Mouse (Mus musculus): Measurements from ENCODE around the gene Prkcd.

Prkcd gene

GRCm38 (mm10) chr14:30622556-30622955 is 3.5 kb downstream of the Prkcd start:
- ChIA-PET POLR2A (interaction anchor here in 3 of 4 experiments (0.8 to 3.1 kb wide), 12 partner anchors 9 to 397 kb away, joined by 3 to 12 read pairs (median 5); partner anchors contain the start of gene Rft1 (in 1 of the 3)), CTCF (interaction anchor here in 3 of 4 experiments (0.6 to 1.9 kb wide), 7 partner anchors 10 to 1873 kb away, joined by 3 to 11 read pairs (median 3); no protein-coding TSS in a partner anchor)

- ChIA-PET POLR2A (interaction anchor here in 3 of 4 experiments (0.8 to 3.1 kb wide), 12 partner anchors 9 to 397 kb away, joined by 3 to 12 read pairs (median 4); partner anchors contain the start of gene Rft1 (in 1 of the 3)), CTCF (interaction anchor here in 3 of 4 experiments (0.6 to 1.9 kb wide), 5 partner anchors 9 to 1873 kb away, joined by 3 to 11 read pairs (median 3); no protein-coding TSS in a partner anchor)
Observed at GRCm38 (mm10) chr14:30622130-30622529, 3.9 kb downstream of the Prkcd start.

GRCm38 (mm10) chr14:30619982-30620578 is 5.9 kb downstream of the Prkcd start:
- CTCF ChIA-PET, result interaction anchor here in 1 of 4 experiments (1.2 kb wide), 1 partner anchor 59 kb away, joined by 3 read pairs; no protein-coding TSS in a partner anchor
- POLR2A ChIA-PET, result interaction anchor here in 3 of 4 experiments (1.1 to 2.2 kb wide), 6 partner anchors 9 to 44 kb away, joined by 4 to 10 read pairs (median 6); partner anchors contain the start of gene Rft1 (in 1 of the 3)

- CTCF ChIA-PET, result interaction anchor here in 2 of 4 experiments (0.7 to 1.5 kb wide), 5 partner anchors 12 to 58 kb away, joined by 3 to 4 read pairs (median 3); no protein-coding TSS in a partner anchor
- POLR2A ChIA-PET, result interaction anchor here in 3 of 4 experiments (0.7 to 2.2 kb wide), 10 partner anchors 8 to 304 kb away, joined by 3 to 10 read pairs (median 3); partner anchors contain the start of genes Rft1 (in 2 of the 3) and Tmem110 (in 1 of the 3)
Observed at GRCm38 (mm10) chr14:30618746-30619275, 7.2 kb downstream of the Prkcd start.

- ChIA-PET CTCF (interaction anchor here (0.5 to 1.8 kb wide), 6 partner anchors 10 to 465 kb away, joined by 3 to 8 read pairs (median 4); no protein-coding TSS in a partner anchor), POLR2A (interaction anchor here in 3 of 4 experiments (0.8 to 2.1 kb wide), 6 partner anchors 9 to 38 kb away, joined by 3 to 9 read pairs (median 4); partner anchors contain the start of genes Prkcd (in 3 of the 3) and Rft1 (in 1 of the 3))
Observed at GRCm38 (mm10) chr14:30616751-30617150, 9.3 kb downstream of the Prkcd start.

- CTCF ChIA-PET, result interaction anchor here (0.5 to 3.0 kb wide), 17 partner anchors 8 to 477 kb away, joined by 3 to 16 read pairs (median 5); partner anchors contain the start of gene Prkcd (in 2 of the 4)
- POLR2A ChIA-PET, result interaction anchor here in 3 of 4 experiments (0.6 to 7.7 kb wide), 19 partner anchors 9 to 66 kb away, joined by 3 to 58 read pairs (median 4); partner anchors contain the start of genes Prkcd (in 3 of the 3) and Rft1 (in 2 of the 3)
Observed at GRCm38 (mm10) chr14:30612962-30613715, 12.9 kb downstream of the Prkcd start.

GRCm38 (mm10) chr14:30612523-30612922 is 13.5 kb downstream of the Prkcd start:
- POLR2A ChIA-PET, result interaction anchor here in 3 of 4 experiments (0.6 to 7.7 kb wide), 17 partner anchors 10 to 59 kb away, joined by 3 to 58 read pairs (median 4); partner anchors contain the start of genes Prkcd (in 3 of the 3) and Rft1 (in 1 of the 3)
- CTCF ChIA-PET, result interaction anchor here (0.5 to 3.0 kb wide), 26 partner anchors 9 to 60 kb away, joined by 3 to 16 read pairs (median 4); partner anchors contain the start of gene Prkcd (in 3 of the 4)

GRCm38 (mm10) chr14:30610940-30611339 is 15.1 kb downstream of the Prkcd start:
- ChIA-PET POLR2A (interaction anchor here in 2 of 4 experiments (0.9 to 7.7 kb wide), 11 partner anchors 8 to 58 kb away, joined by 3 to 58 read pairs (median 5); partner anchors contain the start of genes Prkcd (in 2 of the 2) and Rft1 (in 1 of the 2)), CTCF (interaction anchor here in 3 of 4 experiments (0.6 to 3.0 kb wide), 7 partner anchors 10 to 1477 kb away, joined by 5 to 16 read pairs (median 7); partner anchors contain the start of gene Prkcd (in 1 of the 3))

- POLR2A ChIA-PET, result interaction anchor here in 2 of 4 experiments (0.8 to 7.7 kb wide), 12 partner anchors 9 to 59 kb away, joined by 3 to 58 read pairs (median 4); partner anchors contain the start of genes Prkcd (in 2 of the 2) and Rft1 (in 1 of the 2)
- CTCF ChIA-PET, result interaction anchor here in 2 of 4 experiments (0.6 to 2.2 kb wide), 5 partner anchors 12 to 1477 kb away, joined by 3 to 9 read pairs (median 7); no protein-coding TSS in a partner anchor
Observed at GRCm38 (mm10) chr14:30610304-30610703, 15.7 kb downstream of the Prkcd start.

GRCm38 (mm10) chr14:30609499-30609898 is 16.5 kb downstream of the Prkcd start:
- POLR2A ChIA-PET, result interaction anchor here in 2 of 4 experiments (0.6 to 7.7 kb wide), 14 partner anchors 10 to 958 kb away, joined by 3 to 58 read pairs (median 5); partner anchors contain the start of genes Prkcd (in 2 of the 2) and Tkt (in 1 of the 2)

GRCm38 (mm10) chr14:30608176-30608575 is 17.8 kb downstream of the Prkcd start:
- POLR2A ChIA-PET, result interaction anchor here in 2 of 4 experiments (1.5 to 7.7 kb wide), 6 partner anchors 11 to 18 kb away, joined by 5 to 58 read pairs (median 8); partner anchors contain the start of gene Prkcd (in 2 of the 2)
- CTCF ChIA-PET, result no interaction called here

More at GRCm38 (mm10) chr14:30609499-30609898, 16.5 kb downstream of the Prkcd start:
- CTCF ChIA-PET, result interaction anchor here in 1 of 4 experiments (0.8 to 1.5 kb wide), 4 partner anchors 15 to 598 kb away, joined by 3 to 5 read pairs (median 3); no protein-coding TSS in a partner anchor

- CTCF ChIA-PET, result no interaction called here
- POLR2A ChIA-PET, result interaction anchor here in 3 of 4 experiments (0.9 to 7.7 kb wide), 14 partner anchors 9 to 78 kb away, joined by 3 to 58 read pairs (median 5); partner anchors contain the start of gene Prkcd (in 3 of the 3)
Observed at GRCm38 (mm10) chr14:30607696-30608095, 18.3 kb downstream of the Prkcd start.

GRCm38 (mm10) chr14:30606817-30607216 is 19.2 kb downstream of the Prkcd start:
- POLR2A ChIA-PET, result interaction anchor here (0.6 to 7.7 kb wide), 25 partner anchors 9 to 634 kb away, joined by 3 to 58 read pairs (median 5); partner anchors contain the start of genes Prkcd (in 3 of the 4) and Rft1 (in 3 of the 4)
- CTCF ChIA-PET, result interaction anchor here in 2 of 4 experiments (0.6 to 1.2 kb wide), 6 partner anchors 10 to 24 kb away, joined by 3 to 8 read pairs (median 4); no protein-coding TSS in a partner anchor

- POLR2A ChIA-PET, result interaction anchor here in 2 of 4 experiments (0.6 to 2.3 kb wide), 7 partner anchors 14 to 59 kb away, joined by 3 to 9 read pairs (median 3); partner anchors contain the start of gene Prkcd (in 1 of the 2)
- CTCF ChIA-PET, result interaction anchor here in 2 of 4 experiments (0.6 to 1.8 kb wide), 3 partner anchors 18 to 876 kb away, joined by 3 to 16 read pairs (median 9); no protein-coding TSS in a partner anchor
Observed at GRCm38 (mm10) chr14:30597142-30597541, 28.9 kb downstream of the Prkcd start.

- ChIA-PET POLR2A (interaction anchor here in 2 of 4 experiments (0.6 to 2.3 kb wide), 5 partner anchors 13 to 58 kb away, joined by 3 to 9 read pairs (median 4); partner anchors contain the start of gene Prkcd (in 1 of the 2)), CTCF (interaction anchor here in 3 of 4 experiments (0.6 to 1.8 kb wide), 3 partner anchors 16 to 622 kb away, joined by 4 to 9 read pairs (median 4); no protein-coding TSS in a partner anchor)
Observed at GRCm38 (mm10) chr14:30596407-30596806, 29.6 kb downstream of the Prkcd start.

GRCm38 (mm10) chr14:30595576-30596313 is 30.3 kb downstream of the Prkcd start:
- CTCF ChIA-PET, result interaction anchor here in 3 of 4 experiments (0.6 to 1.8 kb wide), 4 partner anchors 11 to 621 kb away, joined by 4 to 5 read pairs (median 4); no protein-coding TSS in a partner anchor
- POLR2A ChIA-PET, result interaction anchor here in 2 of 4 experiments (0.6 to 1.6 kb wide), 3 partner anchors 13 to 28 kb away, joined by 3 to 5 read pairs (median 4); no protein-coding TSS in a partner anchor

Measured in embryonic stem cell, embryonic (primary cell).